Mouse (Mus musculus) embryonic facial prominence, embryonic 14.5 days (tissue): Measurements from ENCODE around the gene Hrh1. TPM values are rescaled to one million over a fixed set of nuclear protein-coding genes. Genes with fewer than 3 reads are reported as not detected.

Experiments
- ATAC-seq: fragments of 200-750 bp; cut with Nextera tagmentation; 2 replicates; pipeline ENCODE4 v1.8.0; 2017; ENCODE audit warnings: low read depth, moderate number of reproducible peaks, moderate TSS enrichment
- DNase-seq: peaks from one replicate; pipeline ENCODE4 v3.0.0-alpha.2; 2015; ENCODE audit warnings: low spot score
- H3K27ac ChIP-seq: fragments of 300-500 bp; sonication (generic); replicated peaks from 2 replicates; pipeline ENCODE4 v1.5.1; 2014; ENCODE audit warnings: low read depth, mild to moderate bottlenecking, low read length, moderate library complexity
- H3K27me3 ChIP-seq: fragments of 300-500 bp; sonication (generic); replicated peaks from 2 replicates; pipeline ENCODE4 v1.6.1; 2014; ENCODE audit warnings: low read length; ENCODE audit not compliant: control insufficient read depth, insufficient read depth
- H3K36me3 ChIP-seq: fragments of 300-500 bp; sonication (generic); 2 replicates; pipeline ENCODE4 v1.6.1; 2014; ENCODE audit warnings: low read length, mixed read lengths; ENCODE audit not compliant: control insufficient read depth, insufficient read depth
- H3K4me1 ChIP-seq: fragments of 300-500 bp; sonication (generic); 2 replicates; pipeline ENCODE4 v1.6.1; 2014; ENCODE audit warnings: antibody characterized with exemption, low read length; ENCODE audit not compliant: control insufficient read depth, insufficient read depth
- H3K4me2 ChIP-seq: fragments of 300-500 bp; sonication (generic); 2 replicates; pipeline ENCODE4 v1.6.1; 2014; ENCODE audit warnings: low read depth, mild to moderate bottlenecking, low read length, moderate library complexity, mixed read lengths
- H3K4me3 ChIP-seq: fragments of 300-500 bp; sonication (generic); 2 replicates; pipeline ENCODE4 v1.5.1; 2014; ENCODE audit warnings: low read depth, mild to moderate bottlenecking, low read length
- H3K9ac ChIP-seq: fragments of 300-500 bp; sonication (generic); 2 replicates; pipeline ENCODE4 v1.6.1; 2014; ENCODE audit warnings: low read depth, mild to moderate bottlenecking, low read length, moderate library complexity, mixed read lengths
- H3K9me3 ChIP-seq: fragments of 300-500 bp; sonication (generic); 2 replicates; pipeline ENCODE4 v1.6.1; 2016; ENCODE audit warnings: low read length; ENCODE audit not compliant: control insufficient read depth
- WGBS: fragments of 180-500 bp; shearing (Covaris S2); extraction: QIAGEN DNeasy Blood & Tissue Kit; methylation state at CpG from one replicate; pipeline ENCODE4 v1.1.7; 2014; 5-methylcytosine and 5-hydroxymethylcytosine counted together
- polyA plus RNA-seq: library from polyadenylated mRNA; unstranded; fragments of >200 nt; fragmentation: Nextera tagmentation; extraction: Ambion mirVana; gene quantifications from 2 replicates; pipeline ENCODE4 v1.2.1, GENCODE M21; 2014

Gene Hrh1
- polyA plus RNA-seq, 1 experiment from 2014 or later, result not detected

DNA sequence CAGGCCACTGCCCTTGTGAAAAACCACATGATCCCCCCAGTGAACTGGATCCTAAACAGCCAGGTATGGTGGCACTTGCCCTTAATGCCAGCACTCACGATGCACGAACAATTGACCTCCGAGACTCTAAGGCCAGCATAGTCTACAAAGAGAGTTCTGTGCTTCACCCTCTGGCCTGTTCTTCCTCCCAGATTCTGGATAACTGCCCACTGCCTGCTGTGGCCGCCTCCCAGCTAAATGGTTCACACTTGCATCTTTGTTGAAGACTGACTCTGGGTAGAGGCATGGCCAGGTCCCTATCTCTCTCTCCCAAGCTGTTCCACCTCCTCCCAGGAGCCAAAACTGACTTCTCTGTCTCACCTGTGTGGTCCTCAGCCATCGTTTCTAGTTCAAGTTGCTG is 36.8 kb downstream of the Hrh1 start:
- Histone ChIP-seq H3K9ac (no peak overlapping the region), H3K27me3 (no peaks in the 10 kb centered on the region), H3K9me3 (0 out of 2 replicates have a peak, but pooled peaks cover 1% of the 10 kb centered on the region), H3K4me3 (no peak overlapping the region), H3K4me2 (no peak overlapping the region), H3K4me1 (peaks cover 3% of the 10 kb centered on the region; the same call in 1 of the 2 replicates), H3K27ac (no peak overlapping the region), H3K36me3 (no peaks in the 10 kb centered on the region)
- no peak for DNase-seq
- 64% methylated on average over 5 of the region's 5 CpGs for WGBS
- ATAC-seq, result no peak

GRCm38 (mm10) chr6:114440302-114440701 is 42.6 kb downstream of the Hrh1 start:
- 0 out of 2 replicates have a peak, but pooled peaks cover 5% of the 10 kb centered on the region for H3K9me3 ChIP-seq
- H3K27me3 ChIP-seq, result no peaks in the 10 kb centered on the region
- no peak overlapping the region for H3K9ac ChIP-seq
- no peaks in the 10 kb centered on the region for H3K4me1 ChIP-seq
- no peak overlapping the region for H3K27ac ChIP-seq
- no peaks in the 10 kb centered on the region for H3K36me3 ChIP-seq
- no peak overlapping the region for H3K4me2 ChIP-seq
- ATAC-seq (no peak), DNase-seq (no peak)
- 66% methylated on average over 2 of the region's 2 CpGs for WGBS
- no peak overlapping the region for H3K4me3 ChIP-seq

- 48% methylated on average over 10 of the region's 10 CpGs for WGBS
- H3K4me2 ChIP-seq, result no peak overlapping the region
- DNase-seq (no peak), ATAC-seq (no peak)
- H3K9me3 ChIP-seq, result 0 out of 2 replicates have a peak, but pooled peaks cover 5% of the 10 kb centered on the region
- no peak overlapping the region for H3K27ac ChIP-seq
- no peak overlapping the region for H3K9ac ChIP-seq
- no peaks in the 10 kb centered on the region for H3K4me1 ChIP-seq
- no peak overlapping the region for H3K4me3 ChIP-seq
- no peaks in the 10 kb centered on the region for H3K27me3 ChIP-seq
- no peaks in the 10 kb centered on the region for H3K36me3 ChIP-seq
These were observed 43.2 kb downstream of the Hrh1 start for GRCm38 (mm10) chr6:114440788-114441453.

DNA sequence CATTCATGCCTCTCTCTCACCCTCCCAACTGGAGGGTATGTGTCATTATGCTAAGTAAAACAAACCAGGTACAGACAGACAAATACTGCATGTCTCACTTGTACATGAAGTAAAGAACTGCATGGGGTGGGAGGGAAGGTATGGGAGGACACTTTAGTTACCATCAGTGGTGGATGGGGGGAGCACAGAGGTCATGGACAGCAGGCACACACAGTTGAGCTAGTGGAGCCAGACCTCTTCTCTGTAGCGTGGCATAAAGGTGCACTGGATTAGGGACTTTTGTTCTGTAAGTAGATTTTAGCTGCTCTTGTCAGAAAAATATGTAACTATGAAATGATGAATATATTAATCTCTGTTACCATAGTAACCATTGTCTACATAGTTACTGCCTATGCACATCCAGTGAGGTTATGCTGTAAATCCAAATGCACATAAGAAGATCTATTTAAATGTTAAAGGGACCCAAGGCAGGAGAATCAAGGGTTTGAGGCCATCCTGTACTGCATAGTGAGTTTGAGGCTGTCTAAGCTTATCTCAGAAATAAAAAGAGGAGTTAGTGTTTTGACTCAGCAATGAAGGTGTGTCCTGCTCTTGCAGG is 46.6 kb downstream of the Hrh1 start:
- no peaks in the 10 kb centered on the region for H3K4me1 ChIP-seq
- H3K27me3 ChIP-seq, result no peaks in the 10 kb centered on the region
- H3K4me3 ChIP-seq, result no peak overlapping the region
- no peaks in the 10 kb centered on the region for H3K36me3 ChIP-seq
- 0 out of 2 replicates have a peak, but pooled peaks cover 5% of the 10 kb centered on the region for H3K9me3 ChIP-seq
- WGBS, result 65% methylated on average over 1 of the region's 1 CpGs
- no peak overlapping the region for H3K4me2 ChIP-seq
- H3K9ac ChIP-seq, result no peak overlapping the region
- no peak for ATAC-seq
- DNase-seq, result no peak
- no peak overlapping the region for H3K27ac ChIP-seq

- Histone ChIP-seq H3K4me3 (no peak overlapping the region), H3K27ac (no peak overlapping the region), H3K4me1 (no peaks in the 10 kb centered on the region), H3K36me3 (no peaks in the 10 kb centered on the region), H3K27me3 (no peaks in the 10 kb centered on the region), H3K9me3 (no peaks in the 10 kb centered on the region), H3K4me2 (no peak overlapping the region), H3K9ac (no peak overlapping the region)
- DNase-seq, result no peak
- ATAC-seq, result no peak
- WGBS, result 68% methylated on average over 3 of the region's 3 CpGs
These were observed 47.2 kb downstream of the Hrh1 start for GRCm38 (mm10) chr6:114444976-114445375.

DNA sequence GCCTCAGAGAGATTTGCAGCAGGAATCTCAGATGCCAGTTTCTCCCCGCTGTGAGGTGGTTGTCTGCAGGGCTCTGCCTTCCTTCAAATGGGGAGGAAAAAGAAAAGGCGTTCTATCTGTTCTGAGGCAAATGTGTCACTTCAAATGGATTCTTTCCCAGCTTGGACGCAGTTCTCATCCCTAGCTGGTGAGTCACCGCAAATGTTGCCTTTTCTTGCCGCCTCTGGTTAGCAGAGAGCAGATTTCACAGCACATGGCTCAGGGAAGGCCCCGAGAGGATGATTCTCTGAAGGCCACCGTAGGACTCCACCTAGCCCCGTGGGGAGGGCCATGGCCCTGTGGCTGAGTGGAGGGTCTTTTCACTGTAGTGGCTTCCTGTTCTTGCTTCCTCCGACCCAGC is 51.2 kb downstream of the Hrh1 start:
- no peaks in the 10 kb centered on the region for H3K27me3 ChIP-seq
- no peak overlapping the region for H3K9ac ChIP-seq
- H3K27ac ChIP-seq, result no peak overlapping the region
- no peak overlapping the region for H3K4me3 ChIP-seq
- ATAC-seq (no peak), DNase-seq (no peak)
- no peaks in the 10 kb centered on the region for H3K36me3 ChIP-seq
- H3K4me1 ChIP-seq, result no peaks in the 10 kb centered on the region
- H3K4me2 ChIP-seq, result no peak overlapping the region
- WGBS, result 68% methylated on average over 9 of the region's 9 CpGs
- no peaks in the 10 kb centered on the region for H3K9me3 ChIP-seq

DNA sequence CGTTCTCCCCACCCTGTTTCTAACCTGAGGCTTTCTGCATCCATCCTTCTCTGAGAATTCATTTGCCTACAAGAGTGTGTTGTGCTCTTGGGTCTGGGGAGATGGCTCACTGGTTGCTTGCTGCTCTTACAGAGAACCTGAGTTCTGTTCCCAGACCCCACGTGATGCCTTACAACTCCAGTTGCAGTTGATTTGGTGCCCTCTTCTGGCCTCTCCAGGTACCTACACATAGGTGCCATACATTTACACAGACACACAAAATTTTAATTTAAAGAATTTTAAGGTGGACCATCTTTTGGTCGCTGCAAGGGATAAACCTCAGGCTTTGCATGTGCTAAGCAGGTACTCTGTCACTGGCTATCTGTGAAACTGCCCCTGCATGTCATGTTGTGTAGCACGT is 57.5 kb downstream of the Hrh1 start:
- DNase-seq (no peak), ATAC-seq (no peak)
- H3K4me1 ChIP-seq, result peaks cover 15% of the 10 kb centered on the region
- no peak overlapping the region for H3K4me2 ChIP-seq
- WGBS, result 89% methylated on average over 4 of the region's 4 CpGs
- no peak overlapping the region for H3K27ac ChIP-seq
- H3K27me3 ChIP-seq, result no peaks in the 10 kb centered on the region
- H3K4me3 ChIP-seq, result no peak overlapping the region
- no peak overlapping the region for H3K9ac ChIP-seq
- H3K36me3 ChIP-seq, result no peaks in the 10 kb centered on the region
- H3K9me3 ChIP-seq, result no peaks in the 10 kb centered on the region

GRCm38 (mm10) chr6:114456255-114457042 is 58.7 kb downstream of the Hrh1 start:
- ATAC-seq (no peak), DNase-seq (no peak)
- WGBS, result 27% methylated on average over 10 of the region's 12 CpGs
- H3K9ac ChIP-seq, result no peak overlapping the region
- H3K4me3 ChIP-seq, result no peak overlapping the region
- no peak overlapping the region for H3K27ac ChIP-seq
- H3K36me3 ChIP-seq, result no peaks in the 10 kb centered on the region
- 0 out of 2 replicates have a peak, but pooled peaks cover 2% of the 10 kb centered on the region for H3K9me3 ChIP-seq
- no peak overlapping the region for H3K4me2 ChIP-seq
- no peaks in the 10 kb centered on the region for H3K27me3 ChIP-seq
- peaks cover 15% of the 10 kb centered on the region for H3K4me1 ChIP-seq
